Mouse (Mus musculus) CD4-positive, CD25-positive, alpha-beta regulatory T cell, adult 4 months (primary cell): Measurements from ENCODE around the gene Ktn1. TPM values are rescaled to one million over a fixed set of nuclear protein-coding genes. Genes with fewer than 3 reads are reported as not detected.

Experiments
- ATAC-seq: one replicate; pipeline ENCODE4 v1.8.0; 2017
- polyA plus RNA-seq, 2 experiments: library from polyadenylated mRNA; unstranded; fragments of 100-300 nt; shearing (Covaris generic); gene quantifications; one replicate each; pipeline ENCODE4 v1.2.1; 2017

Gene Ktn1
- polyA plus RNA-seq, 2 experiments from 2014 or later = 60.6 to 67.2 TPM

- no peak for ATAC-seq
These were observed 108.3 kb downstream of the Ktn1 start for GRCm38 (mm10) chr14:47756411-47757065.

GRCm38 (mm10) chr14:47765192-47765591, 116.9 kb downstream of the Ktn1 start:
- ATAC-seq = no peak

- ATAC-seq = no peak
These were observed 117.5 kb downstream of the Ktn1 start for GRCm38 (mm10) chr14:47765796-47766195.

- no peak for ATAC-seq
These were observed 118.1 kb downstream of the Ktn1 start for GRCm38 (mm10) chr14:47766373-47766772.

- ATAC-seq = no peak
These were observed 123.2 kb downstream of the Ktn1 start for GRCm38 (mm10) chr14:47771496-47771895.

- no peak for ATAC-seq
These were observed 127.3 kb downstream of the Ktn1 start for GRCm38 (mm10) chr14:47775543-47775942.

GRCm38 (mm10) chr14:47776260-47777035, 128.2 kb downstream of the Ktn1 start:
- ATAC-seq = no peak

- no peak for ATAC-seq
These were observed 137.9 kb downstream of the Ktn1 start for GRCm38 (mm10) chr14:47786112-47786511.

Other genes starting within 250 kb of the Ktn1 start
- gene Dlgap5, start 230.0 kb upstream of the Ktn1 start, polyA plus RNA-seq = 10 to 100 TPM; 11.4 to 13.0 TPM
- 10 to 100 TPM in 1 of 2 experiments, 1 to 10 TPM in 1; 9.5 to 16.1 TPM for gene Fbxo34, start 198.0 kb upstream of the Ktn1 start, polyA plus RNA-seq
- gene Atg14, start 77.8 kb upstream of the Ktn1 start, polyA plus RNA-seq = 10 to 100 TPM; 12.9 to 23.0 TPM